Mouse (Mus musculus) left cerebral cortex, adult 9 months (tissue): Measurements from ENCODE around the gene Gatad2a.
A peak's percentile ranks its signal among the peaks of the same experiment; 100 is the strongest.
"Not testable (repeated sequence)": the region's sequence is repeated elsewhere in the genome, so short reads cannot be mapped to it uniquely, and the experiment has no call there.

ENCODE experiments used
- DNase-seq, 2 experiments: peaks; one replicate each; pipeline ENCODE4 v3.0.0; 2022; ENCODE audit warnings: low spot score in 2 of 2

The Gatad2a gene

GRCm38 (mm10) chr8:69995422-69995775, 785 bp downstream of the Gatad2a start:
- no peak for DNase-seq

- DNase-seq, result not testable (repeated sequence)
These were observed 7.2 kb downstream of the Gatad2a start for GRCm38 (mm10) chr8:69988936-69989335.

GRCm38 (mm10) chr8:69987744-69988143, 8.4 kb downstream of the Gatad2a start:
- no peak for DNase-seq

GRCm38 (mm10) chr8:69984876-69985553, 11.2 kb downstream of the Gatad2a start:
- no peak for DNase-seq

GRCm38 (mm10) chr8:69978456-69978855, 17.7 kb downstream of the Gatad2a start:
- DNase-seq, result no peak

- no peak for DNase-seq
These were observed 21.4 kb downstream of the Gatad2a start for GRCm38 (mm10) chr8:69974806-69975205.

- peak; percentile 75 to 95 for DNase-seq
These were observed 22.0 kb downstream of the Gatad2a start for GRCm38 (mm10) chr8:69974194-69974614.

- DNase-seq, result no peak
These were observed 22.6 kb downstream of the Gatad2a start for GRCm38 (mm10) chr8:69973442-69974161.

GRCm38 (mm10) chr8:69973063-69973441, 23.1 kb downstream of the Gatad2a start:
- DNase-seq, result no peak

- DNase-seq, result no peak
These were observed 25.3 kb downstream of the Gatad2a start for GRCm38 (mm10) chr8:69970880-69971279.

GRCm38 (mm10) chr8:69967291-69967933, 28.8 kb downstream of the Gatad2a start:
- no peak for DNase-seq

- no peak for DNase-seq
These were observed 36.9 kb downstream of the Gatad2a start for GRCm38 (mm10) chr8:69959241-69959640.

GRCm38 (mm10) chr8:69957879-69958278, 38.3 kb downstream of the Gatad2a start:
- no peak for DNase-seq

GRCm38 (mm10) chr8:69957419-69957818, 38.8 kb downstream of the Gatad2a start:
- no peak for DNase-seq

- no peak for DNase-seq
These were observed 39.5 kb downstream of the Gatad2a start for GRCm38 (mm10) chr8:69956651-69957050.

GRCm38 (mm10) chr8:69954642-69955041, 41.5 kb downstream of the Gatad2a start:
- no peak for DNase-seq

- DNase-seq, result no peak
These were observed 42.0 kb downstream of the Gatad2a start for GRCm38 (mm10) chr8:69954213-69954612.

- DNase-seq, result no peak
These were observed 45.9 kb downstream of the Gatad2a start for GRCm38 (mm10) chr8:69950300-69950699.

GRCm38 (mm10) chr8:69942495-69942894, 53.7 kb downstream of the Gatad2a start:
- DNase-seq, result not testable (repeated sequence)

- no peak for DNase-seq
These were observed 55.8 kb downstream of the Gatad2a start for GRCm38 (mm10) chr8:69940386-69940785.

GRCm38 (mm10) chr8:69939633-69940032, 56.6 kb downstream of the Gatad2a start:
- no peak for DNase-seq

GRCm38 (mm10) chr8:69938245-69938982, 57.8 kb downstream of the Gatad2a start:
- no peak for DNase-seq
